Mouse (Mus musculus): ENCODE results near the gene Hsp90ab1.

Gene Hsp90ab1

GRCm38 (mm10) chr17:45595736-45596390 lies 22.8 kb upstream of the Hsp90ab1 start:
- no peak for DNase-seq

- peak; percentile 68 for DNase-seq
These were observed 22.0 kb upstream of the Hsp90ab1 start for GRCm38 (mm10) chr17:45594881-45595735.

- DNase-seq, result no peak
These were observed 21.1 kb upstream of the Hsp90ab1 start for GRCm38 (mm10) chr17:45594195-45594594.

- no peak for DNase-seq
These were observed 20.4 kb upstream of the Hsp90ab1 start for GRCm38 (mm10) chr17:45593479-45593878.

- DNase-seq, result no peak
These were observed 19.7 kb upstream of the Hsp90ab1 start for GRCm38 (mm10) chr17:45592606-45593431.

- no peak for DNase-seq
These were observed 18.9 kb upstream of the Hsp90ab1 start for GRCm38 (mm10) chr17:45591701-45592605.

- DNase-seq, result no peak
These were observed 17.3 kb upstream of the Hsp90ab1 start for GRCm38 (mm10) chr17:45590410-45590809.

- DNase-seq, result no peak
These were observed 16.8 kb upstream of the Hsp90ab1 start for GRCm38 (mm10) chr17:45589844-45590243.

- DNase-seq, result no peak
These were observed 16.2 kb upstream of the Hsp90ab1 start for GRCm38 (mm10) chr17:45589236-45589635.

GRCm38 (mm10) chr17:45588370-45588769 lies 15.3 kb upstream of the Hsp90ab1 start:
- DNase-seq, result no peak

GRCm38 (mm10) chr17:45586449-45586837 lies 13.4 kb upstream of the Hsp90ab1 start:
- no peak for DNase-seq

- no peak for DNase-seq
These were observed 12.8 kb upstream of the Hsp90ab1 start for GRCm38 (mm10) chr17:45585725-45586448.

- peak; percentile 80 for DNase-seq
These were observed 12.0 kb upstream of the Hsp90ab1 start for GRCm38 (mm10) chr17:45584939-45585678.

GRCm38 (mm10) chr17:45584096-45584896 lies 11.2 kb upstream of the Hsp90ab1 start:
- DNase-seq, result peak; percentile 74

GRCm38 (mm10) chr17:45582715-45583355 lies 9.8 kb upstream of the Hsp90ab1 start:
- DNase-seq, result no peak

GRCm38 (mm10) chr17:45582188-45582587 lies 9.1 kb upstream of the Hsp90ab1 start:
- DNase-seq, result no peak

- peak; percentile 58 for DNase-seq
These were observed 8.5 kb upstream of the Hsp90ab1 start for GRCm38 (mm10) chr17:45581567-45581983.

GRCm38 (mm10) chr17:45580958-45581477 lies 7.9 kb upstream of the Hsp90ab1 start:
- no peak for DNase-seq

GRCm38 (mm10) chr17:45579554-45579953 lies 6.5 kb upstream of the Hsp90ab1 start:
- no peak for DNase-seq

All from right cerebral cortex, postnatal 4 days (tissue).